ENCODE assay signal across 9 mouse cellular contexts in genomic region chr1:133762946-133763422, GRCm38 (mm10). TPM values are rescaled to one million over a fixed set of nuclear protein-coding genes. Genes with fewer than 3 reads are reported as not detected.
DNase-seq lines count a peak whose midpoint lies in the region; ATAC-seq and TF ChIP-seq lines count a peak whose summit lies in the region.
"Had no signal": no experiment of that assay in that cellular context is flagged by ENCODE, and none has a peak within 500 bp of the region (broad histone marks: within the 10 kb centered on the region; RNA-seq: fewer than 3 reads in every experiment).

No protein-coding gene starts in this region.

- 0 out of 2 replicates have a peak, but pooled peaks have one; percentile 48 for ATAC-seq in neural tube, embryonic 12.5 days (ENCODE audit: low FRiP score, low read depth)
- ATAC-seq in hindbrain, embryonic 15.5 days (ENCODE audit: low FRiP score, low read depth): peak; percentile 65; the same call in 1 of the 2 replicates
- peak; percentile 64; the same call in 1 of the 2 replicates for ATAC-seq in limb, embryonic 14.5 days (ENCODE audit: low FRiP score, low read depth)

- no peaks in the 10 kb centered on the region for H3K36me3 ChIP-seq in neural tube, embryonic 12.5 days
- no peaks in the 10 kb centered on the region for H3K36me3 ChIP-seq in hindbrain, embryonic 15.5 days
- H3K36me3 ChIP-seq in limb, embryonic 14.5 days (ENCODE audit: control insufficient read depth, insufficient read depth, low read length): no peaks in the 10 kb centered on the region
- H3K36me3 ChIP-seq in thymus, adult 2 months (ENCODE audit: control insufficient read depth, insufficient read depth, low read length): no peaks in the 10 kb centered on the region

- WGBS in neural tube, embryonic 12.5 days: 30% methylated on average over 5 of the region's 5 CpGs
- 29% methylated on average over 5 of the region's 5 CpGs for WGBS in hindbrain, embryonic 15.5 days
- 24% methylated on average over 5 of the region's 5 CpGs for WGBS in limb, embryonic 14.5 days
- 80% methylated on average over 5 of the region's 5 CpGs for WGBS in thymus, adult 2 months

- no peak overlapping the region for H3K4me2 ChIP-seq in neural tube, embryonic 12.5 days (replicated peaks)
- H3K4me2 ChIP-seq in hindbrain, embryonic 15.5 days: no peak overlapping the region
- H3K4me2 ChIP-seq in limb, embryonic 14.5 days (replicated peaks; ENCODE audit: low read depth, low read length, severe bottlenecking): no peak overlapping the region

- no peak overlapping the region for H3K9ac ChIP-seq in neural tube, embryonic 12.5 days
- H3K9ac ChIP-seq in hindbrain, embryonic 15.5 days: no peak overlapping the region
- no peak overlapping the region for H3K9ac ChIP-seq in limb, embryonic 14.5 days (ENCODE audit: low read depth, low read length, severe bottlenecking)

- H3K27me3 ChIP-seq in neural tube, embryonic 12.5 days (replicated peaks): no peaks in the 10 kb centered on the region
- H3K27me3 ChIP-seq in hindbrain, embryonic 15.5 days: no peaks in the 10 kb centered on the region
- no peaks in the 10 kb centered on the region for H3K27me3 ChIP-seq in limb, embryonic 14.5 days (ENCODE audit: control insufficient read depth, insufficient read depth, low read length)
- no peaks in the 10 kb centered on the region for H3K27me3 ChIP-seq in thymus, adult 2 months (ENCODE audit: control insufficient read depth, insufficient read depth, low read length)

- DNase-seq in neural tube, embryonic 10.5 days (ENCODE audit: extremely low spot score, low spot score): no peak
- peak; percentile 13 for DNase-seq in limb, embryonic 14.5 days (ENCODE audit: low spot score)
- DNase-seq in telencephalon, adult 2 months (ENCODE audit: low read depth, low spot score): peak; percentile 53
- no peak for DNase-seq in thymus, adult 2 months
- no peak for DNase-seq in gastrocnemius, postnatal 25 days
- no peak for DNase-seq in cerebellum, adult 11 months

- peaks cover 24% of the 10 kb centered on the region for H3K4me1 ChIP-seq in neural tube, embryonic 12.5 days
- peaks cover 28% of the 10 kb centered on the region for H3K4me1 ChIP-seq in hindbrain, embryonic 15.5 days (replicated peaks)
- peaks cover 39% of the 10 kb centered on the region for H3K4me1 ChIP-seq in limb, embryonic 14.5 days (ENCODE audit: control insufficient read depth, insufficient read depth, low read length)
- H3K4me1 ChIP-seq in thymus, adult 2 months (replicated peaks; ENCODE audit: control insufficient read depth, insufficient read depth, low read length): 0 out of 2 replicates have a peak, but pooled peaks cover 4% of the 10 kb centered on the region

- H3K27ac ChIP-seq in neural tube, embryonic 12.5 days: no peak overlapping the region
- no peak overlapping the region for H3K27ac ChIP-seq in hindbrain, embryonic 15.5 days (replicated peaks)
- peak overlapping the region; percentile 40 for H3K27ac ChIP-seq in limb, embryonic 14.5 days (replicated peaks; ENCODE audit: low read depth, low read length)
- no peak overlapping the region for H3K27ac ChIP-seq in thymus, adult 2 months (ENCODE audit: control insufficient read depth, insufficient read depth, low read length)
- H3K27ac ChIP-seq: kidney, postnatal 0 days had no signal

- TF ChIP-seq POLR2A in limb, embryonic 14.5 days (IDR thresholded peaks at IDR 0.05; ENCODE audit: borderline replicate concordance, extremely low read depth, insufficient read depth, insufficient read length): no peak
- no peak for TF ChIP-seq POLR2A in thymus, adult 2 months (IDR thresholded peaks at IDR 0.05; ENCODE audit: control insufficient read depth, extremely low read depth, insufficient read depth, low read length, poor library complexity)

- H3K4me3 ChIP-seq in neural tube, embryonic 12.5 days: no peak overlapping the region
- H3K4me3 ChIP-seq in hindbrain, embryonic 15.5 days: no peak overlapping the region
- no peak overlapping the region for H3K4me3 ChIP-seq in limb, embryonic 14.5 days (replicated peaks; ENCODE audit: low read length)
- H3K4me3 ChIP-seq in thymus, adult 2 months (ENCODE audit: control insufficient read depth, insufficient read depth, low read length): no peak overlapping the region

- no peak for TF ChIP-seq CTCF in thymus, adult 2 months (IDR thresholded peaks at IDR 0.05; ENCODE audit: borderline replicate concordance, control insufficient read depth, extremely low read depth, insufficient read depth, low read length, poor library complexity)

- no peaks in the 10 kb centered on the region for H3K9me3 ChIP-seq in neural tube, embryonic 12.5 days
- no peaks in the 10 kb centered on the region for H3K9me3 ChIP-seq in hindbrain, embryonic 15.5 days
- H3K9me3 ChIP-seq in limb, embryonic 14.5 days (ENCODE audit: control insufficient read depth, low read length): no peaks in the 10 kb centered on the region

RNA-seq across cellular contexts. Expression of gene Atp2b4, which starts 37.9 kb away (rescaled TPM):
- polyA plus RNA-seq in neural tube, embryonic 12.5 days (2016; fragmentation: Nextera tagmentation; extraction: Ambion mirVana): 8.6 and 10.2 TPM in 2 replicates
- 11.8 and 12.4 TPM in 2 replicates for polyA plus RNA-seq in hindbrain, embryonic 15.5 days (2015; fragmentation: Nextera tagmentation; extraction: Ambion mirVana)
- polyA plus RNA-seq in limb, embryonic 14.5 days (2012; rRNA removed): 22.9 and 24.8 TPM in 2 replicates
- 23.7 and 24.2 TPM in 2 replicates for polyA plus RNA-seq in limb, embryonic 14.5 days (2014; fragmentation: Nextera tagmentation; extraction: Ambion mirVana)
- 4.0 and 4.1 TPM in 2 replicates for polyA plus RNA-seq in thymus, adult 2 months (2012; rRNA removed)
- 10 to 100 TPM; 12.0 to 17.2 TPM for total RNA-seq in gastrocnemius, postnatal 25 days (2021)

Comparison
In these comparisons a context has a peak if more than half of its experiments do, and no peak if none do; other contexts are left out.
1. DNase-seq: peak in limb, embryonic 14.5 days (single experiment) and telencephalon, adult 2 months (single experiment); none in neural tube, embryonic 10.5 days (single experiment), thymus, adult 2 months (single experiment), gastrocnemius, postnatal 25 days (single experiment) and cerebellum, adult 11 months (single experiment).
2. Peak in every context shown above with its lines, with median percentiles within 50 percentile points of each other: ATAC-seq.